ENCODE assay signal across 8 mouse cellular contexts in genomic region chr5:29434872-29435358, GRCm38 (mm10). TPM values are rescaled to one million over a fixed set of nuclear protein-coding genes. Genes with fewer than 3 reads are reported as not detected.
DNase-seq lines count a peak whose midpoint lies in the region; ATAC-seq and TF ChIP-seq lines count a peak whose summit lies in the region.

No protein-coding gene starts in this region.

- peak; percentile 54 for ATAC-seq in forebrain, postnatal 0 days
- peak; percentile 90 for ATAC-seq in hindbrain, embryonic 16.5 days
- peak; percentile 70 for ATAC-seq in liver, embryonic 13.5 days (ENCODE audit: low read depth)
- peak; percentile 72 for ATAC-seq in midbrain, postnatal 0 days (ENCODE audit: low FRiP score)

- H3K9me3 ChIP-seq in forebrain, postnatal 0 days (ENCODE audit: low read length) = no peaks in the 10 kb centered on the region
- no peaks in the 10 kb centered on the region for H3K9me3 ChIP-seq in hindbrain, embryonic 16.5 days (ENCODE audit: control insufficient read depth, low read length)
- H3K9me3 ChIP-seq in liver, embryonic 13.5 days (replicated peaks) = no peaks in the 10 kb centered on the region
- H3K9me3 ChIP-seq in midbrain, postnatal 0 days (ENCODE audit: low read length) = no peaks in the 10 kb centered on the region

- H3K27me3 ChIP-seq in forebrain, postnatal 0 days (ENCODE audit: insufficient read depth, low read length) = no peaks in the 10 kb centered on the region
- peaks cover 4% of the 10 kb centered on the region; the same call in 1 of the 2 replicates for H3K27me3 ChIP-seq in hindbrain, embryonic 16.5 days (replicated peaks; ENCODE audit: control insufficient read depth, insufficient read depth, low read length)
- peaks cover 17% of the 10 kb centered on the region for H3K27me3 ChIP-seq in liver, embryonic 13.5 days
- H3K27me3 ChIP-seq in midbrain, postnatal 0 days (ENCODE audit: insufficient read depth, low read length) = no peaks in the 10 kb centered on the region

- peak overlapping the region; percentile 80 for H3K4me3 ChIP-seq in forebrain, postnatal 0 days (ENCODE audit: low read depth, low read length)
- H3K4me3 ChIP-seq in hindbrain, embryonic 16.5 days (ENCODE audit: low read length) = peak overlapping the region; percentile 97
- H3K4me3 ChIP-seq in liver, embryonic 13.5 days (replicated peaks) = peak overlapping the region; percentile 93
- peak overlapping the region; percentile 88 for H3K4me3 ChIP-seq in midbrain, postnatal 0 days (ENCODE audit: low read depth, low read length)

- under 1% methylated on average over 48 of the region's 48 CpGs for WGBS in forebrain, postnatal 0 days
- WGBS in hindbrain, embryonic 16.5 days = under 1% methylated on average over 46 of the region's 48 CpGs
- under 1% methylated on average over 48 of the region's 48 CpGs for WGBS in liver, embryonic 13.5 days (ENCODE audit: insufficient replicate concordance)
- under 1% methylated on average over 48 of the region's 48 CpGs for WGBS in midbrain, postnatal 0 days

- DNase-seq in urinary bladder, postnatal 14 days (ENCODE audit: low spot score) = peak; percentile 33
- DNase-seq in urinary bladder, adult 18-20 months (ENCODE audit: low spot score in 2 of 2) = no peak
- peak; percentile 27 to 40 for DNase-seq in adrenal gland, postnatal 4 days (ENCODE audit: low spot score in 2 of 2)
- peak; percentile 18 for DNase-seq in forebrain, postnatal 0 days
- DNase-seq in liver, embryonic 13.5 days = no peak
- DNase-seq in midbrain, postnatal 0 days (ENCODE audit: low spot score) = no peak
- DNase-seq in retina, embryonic 14.5 days (ENCODE audit: low spot score) = no peak

- H3K9ac ChIP-seq in forebrain, postnatal 0 days = peak overlapping the region; percentile 75
- H3K9ac ChIP-seq in hindbrain, embryonic 16.5 days (ENCODE audit: low read depth, low read length) = peak overlapping the region; percentile 88
- peak overlapping the region; percentile 88 for H3K9ac ChIP-seq in liver, embryonic 13.5 days
- H3K9ac ChIP-seq in midbrain, postnatal 0 days (replicated peaks; ENCODE audit: low read length, poor library complexity, severe bottlenecking) = peak overlapping the region; percentile 79

- peaks cover 26% of the 10 kb centered on the region for H3K36me3 ChIP-seq in forebrain, postnatal 0 days (ENCODE audit: insufficient read depth)
- H3K36me3 ChIP-seq in hindbrain, embryonic 16.5 days (ENCODE audit: control insufficient read depth, insufficient read depth, low read length) = peaks cover 14% of the 10 kb centered on the region
- H3K36me3 ChIP-seq in liver, embryonic 13.5 days = peaks cover 39% of the 10 kb centered on the region
- peaks cover 26% of the 10 kb centered on the region for H3K36me3 ChIP-seq in midbrain, postnatal 0 days (ENCODE audit: insufficient read depth, low read length)

- no peak for TF ChIP-seq CTCF in forebrain, postnatal 0 days (IDR thresholded peaks at IDR 0.05; ENCODE audit: low read depth)
- no peak for TF ChIP-seq CTCF in midbrain, postnatal 0 days (IDR thresholded peaks at IDR 0.05)

- H3K4me2 ChIP-seq in forebrain, postnatal 0 days (ENCODE audit: low read depth) = peak overlapping the region; percentile 94
- H3K4me2 ChIP-seq in hindbrain, embryonic 16.5 days (ENCODE audit: low read length) = peak overlapping the region; percentile 88
- peak overlapping the region; percentile 90 for H3K4me2 ChIP-seq in liver, embryonic 13.5 days
- peak overlapping the region; percentile 91 for H3K4me2 ChIP-seq in midbrain, postnatal 0 days (ENCODE audit: low read depth, low read length, poor library complexity, severe bottlenecking)

- H3K27ac ChIP-seq in forebrain, postnatal 0 days (ENCODE audit: low read depth, low read length) = peak overlapping the region; percentile 77
- peak overlapping the region; percentile 80 for H3K27ac ChIP-seq in hindbrain, embryonic 16.5 days (ENCODE audit: low read depth, low read length)
- H3K27ac ChIP-seq in liver, embryonic 13.5 days = peak overlapping the region; percentile 80
- peak overlapping the region; percentile 78 for H3K27ac ChIP-seq in midbrain, postnatal 0 days (ENCODE audit: low read depth, low read length)

- peaks cover 22% of the 10 kb centered on the region for H3K4me1 ChIP-seq in forebrain, postnatal 0 days (ENCODE audit: insufficient read depth)
- peaks cover 17% of the 10 kb centered on the region for H3K4me1 ChIP-seq in hindbrain, embryonic 16.5 days (ENCODE audit: control insufficient read depth, insufficient read depth, low read depth, low read length)
- peaks cover 35% of the 10 kb centered on the region for H3K4me1 ChIP-seq in liver, embryonic 13.5 days (replicated peaks)
- peaks cover 9% of the 10 kb centered on the region; the same call in 1 of the 2 replicates for H3K4me1 ChIP-seq in midbrain, postnatal 0 days (ENCODE audit: insufficient read depth, low read length)

RNA-seq across cellular contexts. Expression of gene Nom1, which starts 0.5 kb away (rescaled TPM):
- total RNA-seq in adrenal gland, postnatal 4 days (2021) = 10 to 100 TPM; 45.0 to 50.9 TPM
- 18.0 and 29.6 TPM in 2 replicates for total RNA-seq in forebrain, postnatal 0 days (2014; rRNA removed)
- 9.7 and 17.0 TPM in 2 replicates for polyA plus RNA-seq in forebrain, postnatal 0 days (2015; fragmentation: Nextera tagmentation; extraction: Ambion mirVana)
- polyA plus RNA-seq in hindbrain, embryonic 16.5 days (2015; fragmentation: Nextera tagmentation; extraction: Ambion mirVana) = 18.2 and 18.9 TPM in 2 replicates
- polyA plus RNA-seq in liver, embryonic 13.5 days (2015; fragmentation: Nextera tagmentation; extraction: Ambion mirVana) = 19.4 and 25.1 TPM in 2 replicates
- 11.4 and 13.6 TPM in 2 replicates for total RNA-seq in midbrain, postnatal 0 days (2014; rRNA removed)
- 12.5 and 12.6 TPM in 2 replicates for polyA plus RNA-seq in midbrain, postnatal 0 days (2015; fragmentation: Nextera tagmentation; extraction: Ambion mirVana)

RNA-seq across cellular contexts. Expression of gene Mnx1, which starts 43.4 kb away (rescaled TPM):
- under 1 TPM in 1 of 2 experiments, not detected in 1; 0.34 TPM for total RNA-seq in adrenal gland, postnatal 4 days (2021)
- total RNA-seq in forebrain, postnatal 0 days (2014; rRNA removed) = not detected in 2 replicates
- not detected in 2 replicates for polyA plus RNA-seq in forebrain, postnatal 0 days (2015; fragmentation: Nextera tagmentation; extraction: Ambion mirVana)
- 0.25 TPM in 1 of 2 replicates, not detected in the other for polyA plus RNA-seq in hindbrain, embryonic 16.5 days (2015; fragmentation: Nextera tagmentation; extraction: Ambion mirVana)
- not detected in 2 replicates for polyA plus RNA-seq in liver, embryonic 13.5 days (2015; fragmentation: Nextera tagmentation; extraction: Ambion mirVana)
- total RNA-seq in midbrain, postnatal 0 days (2014; rRNA removed) = not detected in 2 replicates
- not detected in 2 replicates for polyA plus RNA-seq in midbrain, postnatal 0 days (2015; fragmentation: Nextera tagmentation; extraction: Ambion mirVana)

RNA-seq across cellular contexts. Expression of gene Lmbr1, which starts 56.7 kb away (rescaled TPM):
- total RNA-seq in adrenal gland, postnatal 4 days (2021) = 10 to 100 TPM; 11.9 to 15.2 TPM
- total RNA-seq in forebrain, postnatal 0 days (2014; rRNA removed) = 38.3 and 41.4 TPM in 2 replicates
- 30.4 and 41.5 TPM in 2 replicates for polyA plus RNA-seq in forebrain, postnatal 0 days (2015; fragmentation: Nextera tagmentation; extraction: Ambion mirVana)
- polyA plus RNA-seq in hindbrain, embryonic 16.5 days (2015; fragmentation: Nextera tagmentation; extraction: Ambion mirVana) = 38.0 and 42.8 TPM in 2 replicates
- polyA plus RNA-seq in liver, embryonic 13.5 days (2015; fragmentation: Nextera tagmentation; extraction: Ambion mirVana) = 3.3 and 3.5 TPM in 2 replicates
- 32.3 and 39.5 TPM in 2 replicates for total RNA-seq in midbrain, postnatal 0 days (2014; rRNA removed)
- polyA plus RNA-seq in midbrain, postnatal 0 days (2015; fragmentation: Nextera tagmentation; extraction: Ambion mirVana) = 44.0 and 45.4 TPM in 2 replicates

Comparison
In these comparisons a context has a peak if more than half of its experiments do, and no peak if none do; other contexts are left out.
1. DNase-seq: peak in urinary bladder, postnatal 14 days (single experiment), adrenal gland, postnatal 4 days (2 of 2) and forebrain, postnatal 0 days (single experiment); none in urinary bladder, adult 18-20 months (0 of 2), liver, embryonic 13.5 days (single experiment), midbrain, postnatal 0 days (single experiment) and retina, embryonic 14.5 days (single experiment).
2. Peak in every context shown above with its lines, with median percentiles within 50 percentile points of each other: ATAC-seq, H3K27ac ChIP-seq, H3K4me2 ChIP-seq, H3K4me3 ChIP-seq and H3K9ac ChIP-seq.